Mouse (Mus musculus) gastrocnemius, postnatal 10 days (tissue): Measurements from ENCODE around the gene Hist1h4b. TPM values are rescaled to one million over a fixed set of nuclear protein-coding genes. Genes with fewer than 3 reads are reported as not detected.

Experiments used
- DNase-seq: peaks from one replicate; pipeline ENCODE4 v3.0.0; 2021; ENCODE audit warnings: mixed read lengths
- total RNA-seq, 2 experiments: library from RNA; stranded (reverse); gene quantifications; 2 replicates each; pipeline ENCODE4 v1.2.3; 2021

Gene Hist1h4b
- total RNA-seq, 2 experiments from 2014 or later: 131 to 149 TPM

DNA sequence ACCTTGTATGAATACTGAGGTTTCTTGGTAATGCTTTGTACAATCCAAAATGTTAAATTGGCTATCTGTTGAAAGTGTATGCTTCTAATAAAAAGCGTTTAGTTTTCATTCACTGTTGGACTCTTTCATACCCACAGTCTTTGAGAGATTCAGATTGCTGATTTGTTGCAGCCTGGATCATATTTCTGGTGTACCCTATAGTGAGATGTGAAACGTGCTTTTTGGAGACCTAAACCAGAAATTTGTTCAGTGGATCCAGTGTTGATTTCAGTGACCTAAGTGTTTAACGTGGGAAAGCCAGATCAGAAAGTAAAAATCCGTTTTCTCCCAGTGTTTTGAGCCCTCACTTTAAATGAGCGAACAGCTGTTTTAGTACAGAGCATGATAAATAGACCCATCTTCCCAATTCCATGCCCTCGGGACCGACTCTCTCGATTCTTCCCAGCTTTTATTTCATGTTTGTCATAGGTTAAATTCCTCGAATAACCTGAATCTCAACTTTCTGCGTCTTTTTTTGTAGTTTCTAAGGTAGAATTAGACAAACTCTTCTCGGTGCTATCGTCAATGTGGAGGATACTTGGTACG, 16.5 kb upstream of the Hist1h4b start:
- no peak for DNase-seq

DNA sequence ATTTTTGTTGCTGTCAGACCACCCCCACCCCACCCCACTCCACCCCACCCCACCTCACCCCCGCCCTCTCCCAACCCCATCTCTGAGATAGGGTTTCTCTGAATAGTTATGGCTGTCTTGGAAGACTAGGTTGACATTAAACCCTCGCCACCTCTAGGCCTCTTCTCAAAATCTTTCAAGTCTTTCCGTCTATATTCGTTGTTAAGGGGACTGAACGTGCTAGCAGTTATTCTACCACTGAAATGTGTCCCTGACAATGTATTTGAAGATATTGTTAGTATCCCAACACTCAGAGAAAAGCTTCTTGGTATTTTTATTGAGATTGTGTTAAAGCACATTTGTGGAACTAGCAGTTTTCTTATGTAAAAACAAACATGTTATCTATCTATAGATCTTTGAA, 15.9 kb upstream of the Hist1h4b start:
- no peak for DNase-seq

DNA sequence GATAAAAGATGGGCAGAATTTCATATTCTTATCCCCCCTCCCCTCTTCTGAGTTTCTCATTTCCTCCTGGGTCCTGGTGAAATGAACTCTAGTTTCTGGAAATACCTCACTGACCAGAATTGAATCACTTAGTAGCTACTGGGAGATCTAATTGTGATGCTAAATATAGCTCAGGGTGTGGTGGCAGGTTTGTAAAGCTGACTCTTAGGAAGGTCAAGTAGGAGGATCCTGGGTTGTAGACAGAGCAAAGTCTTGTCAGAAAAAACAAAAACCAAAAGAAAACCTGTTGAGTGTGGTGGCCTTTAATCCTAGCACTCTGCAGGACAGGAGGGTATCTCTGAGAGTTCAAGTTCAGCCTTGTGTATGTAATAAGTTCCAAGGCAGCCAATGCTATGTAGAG, 14.8 kb upstream of the Hist1h4b start:
- DNase-seq: no peak

DNA sequence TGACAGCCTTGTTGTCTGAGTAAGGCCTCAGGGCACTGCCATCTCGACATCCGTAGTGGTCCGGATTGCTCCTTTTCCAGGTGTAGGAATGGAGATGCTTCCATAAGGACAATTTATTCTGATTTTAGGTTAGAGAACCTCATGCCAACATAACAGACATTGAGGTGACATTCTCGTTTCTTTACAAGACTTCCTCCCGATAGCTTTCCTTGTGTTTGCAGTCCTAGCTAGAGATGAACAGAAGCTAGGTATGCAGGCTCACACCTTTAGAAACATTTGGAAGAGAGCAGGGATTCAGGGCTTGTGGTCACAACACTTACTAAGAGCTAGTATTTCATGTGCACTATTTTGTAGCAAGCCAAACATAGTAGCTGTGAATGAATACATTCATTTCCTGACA, 13.6 kb upstream of the Hist1h4b start:
- DNase-seq: no peak

DNA sequence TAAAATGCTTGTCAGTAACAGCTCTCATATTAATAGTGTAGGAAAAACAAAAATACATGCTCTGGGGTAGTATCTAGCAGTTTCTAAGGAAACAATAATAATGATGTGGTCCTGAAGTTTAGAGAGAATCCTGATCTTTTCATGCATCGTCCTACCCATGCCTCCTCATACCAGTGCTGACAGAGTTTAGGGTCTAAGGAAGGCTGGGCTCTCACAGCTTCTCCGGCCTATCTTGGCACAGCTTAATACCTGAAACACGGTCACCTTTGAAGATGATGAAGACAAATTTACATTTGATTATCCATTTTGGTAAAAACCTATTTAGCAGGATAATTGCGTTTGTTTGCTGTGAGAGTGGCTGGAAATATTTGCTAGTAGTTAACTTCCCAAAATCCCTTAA, 12.8 kb upstream of the Hist1h4b start:
- DNase-seq: no peak

DNA sequence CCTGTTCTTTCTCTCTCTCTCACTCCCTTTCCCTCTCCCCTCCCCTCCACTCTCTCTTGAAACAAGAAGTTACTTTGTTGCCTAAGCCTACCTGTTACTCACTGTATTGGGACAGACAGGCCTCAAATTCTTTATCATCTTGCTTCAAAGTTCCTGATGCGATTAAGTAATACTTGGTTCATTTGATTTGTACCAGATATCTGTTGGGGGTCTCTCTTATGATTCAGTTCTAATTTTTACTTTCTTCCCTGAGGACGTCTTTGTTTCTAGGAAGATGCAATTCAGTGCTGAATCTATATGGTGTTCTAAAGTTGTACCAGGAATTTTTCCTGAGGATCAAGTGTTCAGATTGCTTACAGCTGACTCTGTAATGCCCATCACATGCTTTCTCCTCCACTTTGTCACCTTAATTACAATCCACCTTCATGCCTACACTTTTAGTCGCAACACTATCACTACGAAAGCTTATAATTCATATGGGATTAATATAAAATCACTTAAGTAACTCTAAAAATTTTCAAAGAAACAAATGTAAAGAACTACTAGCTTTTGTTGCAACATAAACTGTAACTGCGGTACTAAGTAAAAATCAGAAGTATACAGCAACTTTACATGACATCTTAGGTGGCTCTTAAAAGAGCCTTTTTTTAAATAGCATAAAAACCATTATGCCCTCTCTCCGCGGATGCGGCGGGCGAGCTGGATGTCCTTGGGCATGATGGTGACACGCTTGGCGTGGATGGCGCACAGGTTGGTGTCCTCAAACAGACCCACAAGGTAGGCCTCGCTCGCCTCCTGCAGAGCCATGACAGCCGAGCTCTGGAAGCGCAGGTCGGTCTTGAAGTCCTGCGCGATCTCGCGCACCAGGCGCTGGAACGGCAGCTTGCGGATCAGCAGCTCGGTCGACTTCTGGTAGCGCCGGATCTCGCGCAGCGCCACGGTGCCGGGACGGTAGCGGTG, 12.1 kb upstream of the Hist1h4b start:
- no peak for DNase-seq

DNA sequence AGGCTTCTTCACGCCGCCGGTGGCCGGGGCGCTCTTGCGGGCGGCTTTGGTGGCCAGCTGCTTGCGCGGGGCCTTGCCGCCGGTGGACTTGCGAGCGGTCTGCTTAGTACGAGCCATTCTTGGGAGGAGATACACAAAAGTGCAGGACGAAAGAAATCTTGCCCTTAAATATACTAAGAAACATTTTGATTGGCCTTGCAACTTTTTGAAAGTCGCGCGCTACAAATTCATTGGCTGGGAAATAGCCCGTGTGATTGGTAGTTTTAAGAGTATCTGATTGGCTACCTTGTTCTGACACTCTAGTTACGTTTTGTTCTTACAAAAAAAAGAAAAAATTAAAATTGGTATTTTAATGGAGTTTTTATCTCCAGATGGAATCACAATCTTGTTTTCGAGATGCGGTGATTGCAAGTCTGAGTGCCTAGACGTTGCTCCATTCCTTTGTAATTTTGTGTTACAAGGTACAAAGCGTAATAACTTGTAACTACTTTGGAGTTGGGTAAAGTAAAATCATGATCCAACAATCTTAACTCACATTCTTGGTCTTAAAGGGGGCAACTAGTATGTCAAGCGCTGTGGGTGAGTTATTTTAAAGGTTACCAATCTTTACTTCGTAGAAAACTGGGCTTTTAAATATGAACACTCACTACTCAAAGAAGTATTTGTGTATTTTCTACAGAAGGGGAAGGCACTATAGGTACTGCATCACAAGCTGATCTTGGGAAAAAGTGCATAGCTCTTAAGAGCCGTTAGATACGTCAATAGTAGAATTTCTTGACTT, 11.2 kb upstream of the Hist1h4b start, which contains the start of gene Hist1h3c:
Hist1h3c (minus strand) TSS at position 222 of the 781 bp plus-strand sequence.
- peak; percentile 82 for DNase-seq

DNA sequence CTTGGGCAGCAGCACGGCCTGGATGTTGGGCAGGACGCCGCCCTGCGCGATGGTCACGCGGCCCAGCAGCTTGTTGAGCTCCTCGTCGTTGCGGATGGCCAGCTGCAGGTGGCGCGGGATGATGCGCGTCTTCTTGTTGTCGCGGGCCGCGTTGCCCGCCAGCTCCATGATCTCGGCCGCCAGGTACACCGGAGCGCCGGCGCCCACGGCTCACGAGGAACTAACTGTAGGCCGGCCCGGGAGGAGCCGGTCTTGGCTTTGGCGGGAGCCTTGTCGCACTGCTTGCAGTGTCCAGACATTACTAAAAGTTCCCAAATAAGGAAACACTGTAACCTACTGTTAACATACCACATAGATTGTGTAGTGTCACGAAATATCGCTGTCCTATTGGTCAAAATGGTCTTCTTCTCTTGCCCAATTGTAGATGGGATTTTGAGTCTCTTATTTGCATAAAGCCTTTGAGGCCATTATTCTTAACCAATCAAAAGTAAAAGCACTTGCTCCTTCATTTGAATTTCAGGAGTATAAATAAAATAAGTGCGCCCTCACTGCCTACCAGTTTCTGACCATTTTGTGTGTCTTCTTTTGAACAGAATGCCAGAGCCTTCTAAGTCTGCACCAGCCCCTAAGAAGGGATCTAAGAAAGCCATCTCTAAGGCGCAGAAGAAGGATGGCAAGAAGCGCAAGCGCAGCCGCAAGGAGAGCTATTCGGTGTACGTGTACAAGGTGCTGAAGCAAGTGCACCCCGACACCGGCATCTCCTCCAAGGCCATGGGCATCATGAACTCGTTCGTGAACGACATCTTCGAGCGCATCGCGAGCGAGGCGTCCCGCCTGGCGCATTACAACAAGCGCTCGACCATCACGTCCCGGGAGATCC, 10.4 kb upstream of the Hist1h4b start, which contains the start of gene Hist1h2bb:
Hist1h2bb (plus strand) TSS at position 534 of the 880 bp plus-strand sequence.
- DNase-seq: peak; percentile 61

DNA sequence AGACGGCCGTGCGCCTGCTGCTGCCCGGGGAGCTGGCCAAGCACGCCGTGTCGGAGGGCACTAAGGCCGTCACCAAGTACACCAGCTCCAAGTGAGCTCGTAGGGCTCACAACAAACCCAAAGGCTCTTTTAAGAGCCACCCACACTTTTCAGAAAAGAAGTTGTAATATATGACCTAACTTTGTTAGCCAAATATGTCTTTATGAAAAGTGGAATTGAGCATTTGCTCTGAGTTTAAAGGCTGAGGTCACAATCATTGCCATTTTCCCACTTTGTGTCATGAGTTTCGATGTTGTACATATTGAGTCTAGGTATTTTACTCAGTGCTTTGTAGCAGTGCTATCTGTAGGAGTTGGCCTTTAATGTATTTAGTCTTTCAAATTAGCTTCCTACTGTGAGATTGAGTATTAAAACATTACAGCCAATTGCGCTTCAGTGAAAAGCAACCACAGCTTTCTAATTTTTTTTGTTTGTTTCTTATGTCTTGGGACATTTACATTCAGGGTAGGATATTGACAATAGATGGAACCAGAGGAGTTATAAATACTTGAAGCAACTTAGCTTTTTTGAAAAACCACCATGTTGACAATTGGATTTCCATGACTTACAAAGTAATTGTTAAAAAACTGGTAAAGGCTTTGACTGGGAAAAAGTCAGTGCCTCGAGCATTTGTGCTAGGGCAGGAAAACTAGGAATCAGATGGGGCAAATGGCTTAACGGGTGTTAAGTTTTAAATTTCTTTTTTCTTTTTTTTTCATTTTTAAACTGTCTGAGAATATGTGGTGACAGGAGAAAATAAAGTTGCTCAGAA, 9.5 kb upstream of the Hist1h4b start:
- DNase-seq: no peak

DNA sequence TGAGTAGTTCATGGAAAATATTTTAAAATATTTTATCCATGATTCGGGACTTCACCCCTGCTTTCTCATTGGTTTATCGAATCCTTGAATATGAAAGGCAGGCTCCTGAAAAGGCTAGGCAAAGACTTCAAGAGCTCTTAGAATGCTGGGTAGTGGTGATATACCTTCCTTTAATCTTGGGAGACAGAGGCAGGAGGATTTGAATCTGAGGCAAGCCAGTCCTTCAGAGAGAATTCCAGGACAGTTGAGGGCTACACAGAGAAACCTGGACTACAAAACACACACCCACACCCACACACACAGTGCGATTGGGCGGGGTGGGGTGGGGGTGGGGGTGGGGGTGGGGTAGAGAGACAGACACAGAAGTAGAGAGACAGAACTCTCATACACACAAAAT, 8.9 kb upstream of the Hist1h4b start:
- DNase-seq: no peak

DNA sequence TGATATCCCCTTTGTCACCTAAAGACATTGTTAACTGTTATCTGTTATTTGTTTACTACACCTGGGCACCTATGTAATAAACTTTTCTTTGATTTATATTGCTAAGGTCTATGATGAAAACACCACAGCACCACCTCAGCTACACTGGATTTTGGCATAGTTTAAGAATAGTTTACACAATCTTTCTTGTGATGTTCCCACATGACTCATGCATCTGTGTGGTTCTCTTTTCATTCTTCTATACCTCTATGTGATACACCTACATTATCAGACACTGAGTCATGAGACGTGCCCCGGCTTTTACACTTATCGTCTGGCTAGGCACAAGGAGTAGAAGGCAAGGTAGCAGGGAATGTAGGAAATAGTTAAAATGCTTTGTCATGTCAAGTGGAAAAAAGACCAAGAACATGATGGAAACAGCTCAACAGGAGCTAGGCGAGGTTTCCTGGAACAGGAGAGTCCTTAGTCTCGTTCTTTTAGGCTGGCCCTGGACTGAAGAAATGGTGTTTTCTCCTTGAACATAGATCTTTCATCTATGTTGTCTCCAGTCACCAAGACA, 7.2 kb upstream of the Hist1h4b start:
- DNase-seq: no peak

DNA sequence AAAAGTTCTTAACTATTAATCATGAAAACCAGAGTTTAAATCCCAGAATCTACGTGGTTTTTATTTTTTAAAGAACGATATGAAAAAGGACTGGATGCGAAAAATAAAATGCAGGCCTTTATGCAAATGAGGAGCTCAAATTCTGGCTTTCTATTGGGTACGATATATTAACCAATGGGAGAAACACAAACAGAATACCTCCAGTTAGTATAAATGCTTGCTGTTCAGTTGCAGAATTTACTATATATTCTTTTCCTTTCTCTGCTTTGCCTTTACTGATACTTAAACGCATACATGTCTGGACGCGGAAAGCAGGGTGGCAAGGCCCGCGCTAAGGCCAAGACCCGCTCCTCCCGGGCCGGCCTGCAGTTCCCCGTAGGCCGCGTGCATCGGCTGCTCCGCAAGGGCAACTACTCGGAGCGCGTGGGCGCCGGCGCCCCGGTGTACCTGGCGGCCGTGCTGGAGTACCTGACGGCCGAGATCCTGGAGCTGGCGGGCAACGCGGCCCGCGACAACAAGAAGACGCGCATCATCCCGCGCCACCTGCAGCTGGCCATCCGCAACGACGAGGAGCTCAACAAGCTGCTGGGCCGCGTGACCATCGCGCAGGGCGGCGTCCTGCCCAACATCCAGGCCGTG, 5.9 kb upstream of the Hist1h4b start, which contains the start of gene Hist1h2ab:
Hist1h2ab (plus strand) TSS at position 288 of the 639 bp plus-strand sequence.
- DNase-seq: peak; percentile 39

DNA sequence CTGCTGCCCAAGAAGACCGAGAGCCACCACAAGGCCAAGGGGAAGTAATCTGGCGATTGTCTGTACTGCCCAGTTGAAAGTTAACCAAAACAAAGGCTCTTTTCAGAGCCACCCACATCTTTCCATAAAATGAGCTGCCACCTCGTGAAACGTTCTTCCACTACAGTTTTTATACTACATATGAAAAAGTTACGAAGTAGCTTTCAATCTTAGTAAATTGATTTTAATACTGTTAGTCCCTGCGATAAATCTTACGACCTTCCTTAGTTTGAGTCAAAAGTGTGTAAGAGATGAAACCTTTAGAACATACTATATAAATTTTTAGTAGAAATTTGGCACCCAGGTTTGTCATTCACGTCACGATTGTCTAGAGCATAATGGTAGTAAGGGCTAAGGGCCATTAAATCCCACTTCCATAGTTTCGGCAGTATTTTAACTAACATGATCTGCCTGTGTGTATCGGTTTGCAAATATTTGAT, 5.3 kb upstream of the Hist1h4b start:
- no peak for DNase-seq

DNA sequence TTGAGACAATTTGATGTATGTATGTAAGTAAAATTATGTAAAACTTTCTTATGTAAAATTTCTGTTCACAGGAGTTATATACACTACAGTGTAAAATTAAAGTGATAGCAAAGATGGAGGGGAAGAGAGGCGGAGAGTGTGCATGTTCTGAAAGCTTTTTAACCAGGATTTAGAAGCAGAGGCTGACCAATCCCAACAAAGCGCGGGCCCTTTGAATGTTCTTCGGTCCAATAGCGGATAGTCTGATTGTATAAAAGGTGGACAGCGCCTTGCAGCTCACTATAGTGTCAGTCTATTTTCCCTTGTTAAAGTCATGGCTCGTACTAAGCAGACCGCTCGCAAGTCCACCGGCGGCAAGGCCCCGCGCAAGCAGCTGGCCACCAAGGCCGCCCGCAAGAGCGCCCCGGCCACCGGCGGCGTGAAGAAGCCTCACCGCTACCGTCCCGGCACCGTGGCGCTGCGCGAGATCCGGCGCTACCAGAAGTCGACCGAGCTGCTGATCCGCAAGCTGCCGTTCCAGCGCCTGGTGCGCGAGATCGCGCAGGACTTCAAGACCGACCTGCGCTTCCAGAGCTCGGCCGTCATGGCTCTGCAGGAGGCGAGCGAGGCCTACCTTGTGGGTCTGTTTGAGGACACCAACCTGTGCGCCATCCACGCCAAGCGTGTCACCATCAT, 4.6 kb upstream of the Hist1h4b start, which contains the start of gene Hist1h3b:
Hist1h3b (plus strand) TSS at position 201 of the 675 bp plus-strand sequence.
- DNase-seq: peak; percentile 82

DNA sequence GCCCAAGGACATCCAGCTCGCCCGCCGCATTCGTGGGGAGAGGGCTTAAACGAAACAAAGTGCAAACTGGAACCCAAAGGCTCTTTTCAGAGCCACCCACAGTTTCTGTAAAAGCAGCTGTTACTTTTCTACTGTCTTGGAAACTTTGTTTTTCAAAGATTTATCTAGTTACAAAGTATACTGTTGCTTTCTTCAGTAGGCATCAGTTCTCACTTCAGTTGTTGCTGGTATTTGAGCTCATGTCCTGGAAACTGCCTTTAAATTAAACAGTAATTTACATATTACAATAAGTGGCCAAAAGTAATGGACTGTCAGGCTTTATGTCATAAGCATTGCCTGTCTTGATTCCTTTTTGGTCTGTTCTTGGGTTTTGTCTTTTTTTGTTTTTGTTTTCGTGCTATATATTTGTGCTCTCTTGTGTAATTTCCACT, 4.1 kb upstream of the Hist1h4b start:
- DNase-seq: no peak

DNA sequence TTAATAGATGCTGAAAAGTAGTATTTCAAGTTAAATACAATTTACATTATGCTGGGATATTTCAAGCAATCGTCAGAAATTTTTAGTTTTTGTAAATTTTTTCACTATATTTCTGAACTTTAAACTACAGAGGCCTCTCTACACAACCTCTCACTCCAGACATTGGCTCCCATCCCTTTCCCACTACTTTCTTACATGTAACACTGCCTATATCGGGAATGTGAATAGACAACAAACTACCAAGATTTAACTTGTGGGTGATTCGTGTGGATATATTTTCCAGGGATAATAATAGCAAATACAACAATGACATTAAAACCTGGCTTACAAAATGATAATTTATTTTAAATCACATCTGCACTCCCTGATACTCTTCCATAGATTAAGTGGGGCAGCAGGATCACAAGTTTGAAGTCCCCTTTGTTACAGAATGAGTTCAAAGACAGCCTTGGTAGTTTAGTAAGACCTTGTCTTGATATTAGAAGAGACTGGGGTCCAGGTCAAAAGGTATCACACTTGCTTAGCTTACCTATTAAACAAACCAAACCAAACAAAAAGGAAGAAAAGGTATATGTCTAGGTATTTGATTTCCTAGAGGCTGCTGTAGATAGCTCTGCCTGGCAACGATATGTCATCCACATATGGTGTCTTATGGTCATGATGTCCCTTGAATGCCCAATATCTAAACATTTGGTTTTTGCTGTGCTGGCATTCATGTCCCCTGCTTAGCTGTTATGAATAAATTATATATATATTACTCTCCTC, 3.3 kb upstream of the Hist1h4b start:
- DNase-seq: no peak

DNA sequence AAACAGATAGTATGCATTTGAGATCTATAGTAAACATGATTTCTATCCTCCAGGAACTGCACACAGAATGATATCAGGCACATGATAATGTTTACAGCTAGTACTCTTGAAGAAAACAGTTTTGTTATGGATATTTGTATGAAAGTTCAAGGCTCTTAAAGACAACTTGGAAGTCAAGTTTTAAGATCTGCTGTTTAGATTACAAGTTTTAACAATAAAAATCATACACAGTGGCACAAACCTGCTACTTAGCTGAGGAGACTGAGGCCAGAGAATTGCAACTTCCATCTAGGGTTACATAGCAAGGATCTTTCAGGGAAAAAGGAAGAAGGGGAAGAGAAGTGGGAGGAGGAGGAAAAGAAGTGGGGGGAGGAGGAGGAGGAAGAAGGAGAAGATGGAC, 1.8 kb upstream of the Hist1h4b start:
- no peak for DNase-seq

DNA sequence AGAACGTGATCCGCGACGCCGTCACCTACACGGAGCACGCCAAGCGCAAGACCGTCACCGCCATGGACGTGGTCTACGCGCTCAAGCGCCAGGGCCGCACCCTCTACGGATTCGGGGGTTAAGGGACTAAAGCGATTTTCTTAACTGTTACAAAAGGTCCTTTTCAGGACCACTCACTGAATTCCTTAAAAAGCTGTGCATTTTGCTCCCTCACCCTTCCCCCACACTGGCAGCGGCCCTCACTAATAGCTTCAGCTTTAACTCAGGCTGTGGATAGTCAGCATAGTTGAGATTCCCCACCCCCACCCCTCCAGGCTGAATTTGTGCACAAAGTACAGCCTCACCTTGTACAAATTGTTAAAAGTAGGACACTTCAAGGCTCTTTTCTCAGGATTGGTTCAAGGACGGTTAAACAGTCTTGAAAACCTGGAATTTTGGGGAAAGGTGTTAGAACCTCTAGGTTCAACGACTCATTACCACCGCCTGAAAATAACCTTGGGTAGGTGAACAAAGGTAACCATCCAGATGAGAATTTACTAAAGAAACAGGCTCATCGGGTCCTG, 479 bp downstream of the Hist1h4b start:
- DNase-seq: no peak
